Mouse (Mus musculus) hindbrain, embryonic 14.5 days (tissue): ENCODE results near the gene Bean1. TPM values are rescaled to one million over a fixed set of nuclear protein-coding genes. Genes with fewer than 3 reads are reported as not detected.

Source experiments
- ATAC-seq: fragments of 200-750 bp; cut with Nextera tagmentation; 2 replicates; pipeline ENCODE4 v1.8.0; 2017; ENCODE audit warnings: moderate number of reproducible peaks, mild to moderate bottlenecking, moderate TSS enrichment, moderate library complexity; ENCODE audit not compliant: low FRiP score
- DNase-seq: peaks from one replicate; pipeline ENCODE4 v3.0.0-alpha.2; 2015; ENCODE audit warnings: low spot score
- H3K27ac ChIP-seq: fragments of 300-500 bp; sonication (generic); 2 replicates; pipeline ENCODE4 v1.5.1; 2014; ENCODE audit warnings: mild to moderate bottlenecking, moderate library complexity
- H3K27me3 ChIP-seq: fragments of 300-500 bp; sonication (generic); 2 replicates; pipeline ENCODE4 v1.6.1; 2014; ENCODE audit warnings: mild to moderate bottlenecking, low read length, mixed read lengths; ENCODE audit not compliant: control insufficient read depth, insufficient read depth
- H3K36me3 ChIP-seq: fragments of 300-500 bp; sonication (generic); replicated peaks from 2 replicates; pipeline ENCODE4 v1.6.1; 2014; ENCODE audit not compliant: control insufficient read depth, insufficient read depth
- H3K4me1 ChIP-seq: fragments of 300-500 bp; sonication (generic); replicated peaks from 2 replicates; pipeline ENCODE4 v1.6.1; 2014; ENCODE audit warnings: antibody characterized with exemption, low read length, mixed read lengths; ENCODE audit not compliant: control insufficient read depth, insufficient read depth
- H3K4me2 ChIP-seq: fragments of 300-500 bp; sonication (generic); replicated peaks from 2 replicates; pipeline ENCODE4 v1.6.1; 2014; ENCODE audit warnings: mild to moderate bottlenecking, moderate library complexity
- H3K4me3 ChIP-seq: fragments of 300-500 bp; sonication (generic); replicated peaks from 2 replicates; pipeline ENCODE4 v1.5.1; 2014; ENCODE audit warnings: mild to moderate bottlenecking, low read length
- H3K9ac ChIP-seq: fragments of 300-500 bp; sonication (generic); 2 replicates; pipeline ENCODE4 v1.6.1; 2014
- H3K9me3 ChIP-seq: fragments of 300-500 bp; sonication (generic); 2 replicates; pipeline ENCODE4 v1.6.1; 2016; ENCODE audit warnings: low read length; ENCODE audit not compliant: control insufficient read depth
- WGBS: fragments of 180-500 bp; shearing (Covaris S2); extraction: QIAGEN DNeasy Blood & Tissue Kit; methylation state at CpG from one replicate; pipeline ENCODE4 v1.1.7; 2014; 5-methylcytosine and 5-hydroxymethylcytosine counted together
- polyA plus RNA-seq: library from polyadenylated mRNA; unstranded; fragments of >200 nt; fragmentation: Nextera tagmentation; extraction: Ambion mirVana; gene quantifications from 2 replicates; pipeline ENCODE4 v1.2.1, GENCODE M21; 2014

The Bean1 gene
- polyA plus RNA-seq, 1 experiment from 2014 or later = 9.3 TPM

DNA sequence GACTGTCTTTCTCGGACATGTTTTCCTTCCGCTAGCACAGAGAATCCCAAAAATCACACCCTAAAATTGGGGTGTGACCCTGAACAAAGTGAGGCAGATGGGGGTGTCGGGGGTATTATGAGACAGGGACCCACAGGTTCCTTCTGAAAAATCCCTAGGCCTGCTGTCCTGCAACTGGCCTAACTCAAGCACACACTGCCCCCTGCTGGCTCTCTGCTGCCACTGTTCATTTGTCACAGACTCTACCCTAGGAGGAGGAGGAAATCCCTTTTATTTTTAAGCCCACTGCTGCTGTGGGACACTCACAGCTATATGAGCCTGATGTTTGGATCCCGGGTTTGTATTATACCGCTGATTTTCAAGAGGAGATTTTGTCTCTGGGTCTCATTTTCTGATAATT, 49.6 kb downstream of the Bean1 start:
- H3K9ac ChIP-seq = no peak overlapping the region
- no peak overlapping the region for H3K4me3 ChIP-seq
- DNase-seq (peak; percentile 83), ATAC-seq (peak; percentile 75; the same call in 1 of the 2 replicates)
- H3K9me3 ChIP-seq = no peaks in the 10 kb centered on the region
- peaks cover 13% of the 10 kb centered on the region for H3K36me3 ChIP-seq
- H3K4me1 ChIP-seq = no peaks in the 10 kb centered on the region
- H3K27me3 ChIP-seq = no peaks in the 10 kb centered on the region
- no peak overlapping the region for H3K27ac ChIP-seq
- 36% methylated on average over 5 of the region's 5 CpGs for WGBS
- H3K4me2 ChIP-seq = no peak overlapping the region

DNA sequence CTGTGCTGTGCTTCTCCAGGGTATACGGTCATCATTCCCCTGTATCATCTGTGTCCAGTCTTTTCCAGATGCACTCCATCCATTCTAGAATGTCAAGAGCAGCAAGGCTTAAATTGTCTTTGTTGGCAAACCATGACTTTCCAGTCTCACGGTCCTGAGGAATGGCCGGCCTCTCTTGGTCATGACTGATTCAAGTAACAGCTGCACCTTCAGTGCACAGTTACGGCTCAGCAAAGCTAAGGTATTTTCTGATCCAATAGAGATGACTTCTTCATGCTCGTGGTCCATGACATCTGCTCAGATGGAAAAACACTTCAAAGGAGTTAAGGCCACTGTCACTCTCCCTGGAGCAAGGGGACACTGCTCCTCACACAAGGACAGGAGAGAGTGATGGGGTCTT, 56.8 kb downstream of the Bean1 start:
- Histone ChIP-seq H3K9me3 (no peaks in the 10 kb centered on the region), H3K9ac (no peak overlapping the region), H3K4me3 (no peak overlapping the region), H3K27ac (no peak overlapping the region), H3K4me2 (no peak overlapping the region), H3K27me3 (no peaks in the 10 kb centered on the region), H3K36me3 (peaks cover 84% of the 10 kb centered on the region), H3K4me1 (no peaks in the 10 kb centered on the region)
- WGBS = 90% methylated on average over 5 of the region's 5 CpGs
- DNase-seq (no peak), ATAC-seq (no peak)

DNA sequence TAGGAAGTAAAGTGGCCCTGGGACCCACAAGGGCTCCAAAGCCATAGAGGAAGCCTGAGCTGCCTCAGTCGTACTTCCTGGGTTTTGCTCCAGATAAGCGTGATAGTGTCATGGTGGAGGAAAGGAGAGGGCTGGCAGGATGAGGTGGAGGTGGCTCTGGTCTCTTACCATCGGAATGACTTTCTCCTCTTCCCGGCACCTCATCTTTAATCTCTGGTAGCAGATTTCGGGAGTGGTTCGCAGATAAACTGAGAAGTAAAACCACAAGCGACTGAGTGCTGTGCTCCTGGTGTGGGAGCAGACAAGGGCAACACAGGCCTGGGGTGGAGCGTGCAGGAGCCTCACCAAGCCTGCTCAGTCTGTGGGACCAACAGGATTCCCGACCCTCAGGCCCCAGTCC, 60.1 kb downstream of the Bean1 start:
- 93% methylated on average over 9 of the region's 9 CpGs for WGBS
- Histone ChIP-seq H3K36me3 (peaks cover 100% of the 10 kb centered on the region), H3K9ac (no peak overlapping the region), H3K4me3 (no peak overlapping the region), H3K4me2 (no peak overlapping the region), H3K27ac (no peak overlapping the region), H3K27me3 (no peaks in the 10 kb centered on the region), H3K9me3 (no peaks in the 10 kb centered on the region), H3K4me1 (no peaks in the 10 kb centered on the region)
- DNase-seq (no peak), ATAC-seq (no peak)

GRCm38 (mm10) chr8:104232039-104232438, 61.8 kb downstream of the Bean1 start:
- Histone ChIP-seq H3K9me3 (no peaks in the 10 kb centered on the region), H3K4me1 (no peaks in the 10 kb centered on the region), H3K27me3 (no peaks in the 10 kb centered on the region), H3K27ac (no peak overlapping the region), H3K4me3 (no peak overlapping the region), H3K9ac (no peak overlapping the region), H3K36me3 (peaks cover 100% of the 10 kb centered on the region), H3K4me2 (no peak overlapping the region)
- WGBS = 95% methylated on average over 4 of the region's 4 CpGs
- ATAC-seq (no peak), DNase-seq (no peak)

GRCm38 (mm10) chr8:104232919-104233318, 62.7 kb downstream of the Bean1 start:
- Histone ChIP-seq H3K36me3 (peaks cover 100% of the 10 kb centered on the region), H3K4me1 (no peaks in the 10 kb centered on the region), H3K4me2 (no peak overlapping the region), H3K27ac (no peak overlapping the region), H3K9me3 (no peaks in the 10 kb centered on the region), H3K4me3 (no peak overlapping the region), H3K27me3 (no peaks in the 10 kb centered on the region), H3K9ac (no peak overlapping the region)
- ATAC-seq (no peak), DNase-seq (no peak)
- WGBS = 96% methylated on average over 5 of the region's 5 CpGs

GRCm38 (mm10) chr8:104234573-104234972, 64.3 kb downstream of the Bean1 start:
- ATAC-seq (no peak), DNase-seq (peak; percentile 40)
- Histone ChIP-seq H3K27ac (no peak overlapping the region), H3K4me3 (no peak overlapping the region), H3K4me1 (no peaks in the 10 kb centered on the region), H3K4me2 (no peak overlapping the region), H3K27me3 (no peaks in the 10 kb centered on the region), H3K9ac (no peak overlapping the region), H3K36me3 (peaks cover 100% of the 10 kb centered on the region), H3K9me3 (no peaks in the 10 kb centered on the region)
- WGBS = 44% methylated on average over 6 of the region's 6 CpGs

DNA sequence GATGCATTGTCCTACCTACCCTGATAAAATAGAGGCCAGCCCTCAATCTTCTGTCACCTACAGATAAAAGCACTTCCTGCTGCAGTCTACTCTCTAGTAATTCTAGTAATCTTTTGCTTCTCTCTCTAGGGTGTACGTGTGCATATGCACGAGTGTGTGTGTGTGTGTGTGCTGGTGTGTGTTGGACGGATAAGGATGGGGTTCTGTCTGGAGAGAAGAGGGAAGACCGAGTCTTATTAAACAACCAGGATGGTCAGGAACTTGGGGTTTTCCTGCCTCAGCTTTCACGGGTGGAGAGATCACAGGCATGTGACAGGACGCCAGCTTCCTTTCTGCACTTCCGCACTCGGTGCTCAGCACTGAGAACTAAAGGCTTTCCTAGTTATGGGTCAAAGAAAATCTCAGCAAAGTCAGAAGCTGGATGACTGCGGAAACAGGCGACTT, 69.2 kb downstream of the Bean1 start:
- Histone ChIP-seq H3K36me3 (peaks cover 99% of the 10 kb centered on the region), H3K27ac (no peak overlapping the region), H3K9ac (no peak overlapping the region), H3K4me3 (no peak overlapping the region), H3K27me3 (no peaks in the 10 kb centered on the region), H3K4me1 (no peaks in the 10 kb centered on the region), H3K9me3 (no peaks in the 10 kb centered on the region), H3K4me2 (no peak overlapping the region)
- DNase-seq (no peak), ATAC-seq (no peak)
- 93% methylated on average over 10 of the region's 10 CpGs for WGBS

- peaks cover 5% of the 10 kb centered on the region for H3K4me1 ChIP-seq
- no peak overlapping the region for H3K9ac ChIP-seq
- H3K27me3 ChIP-seq = no peaks in the 10 kb centered on the region
- WGBS = 82% methylated on average over 12 of the region's 12 CpGs
- H3K4me2 ChIP-seq = no peak overlapping the region
- no peak for ATAC-seq
- H3K4me3 ChIP-seq = no peak overlapping the region
- no peak for DNase-seq
- H3K36me3 ChIP-seq = peaks cover 84% of the 10 kb centered on the region
- H3K27ac ChIP-seq = no peak overlapping the region
- no peaks in the 10 kb centered on the region for H3K9me3 ChIP-seq
Measured at GRCm38 (mm10) chr8:104242038-104242644, 71.9 kb downstream of the Bean1 start.

DNA sequence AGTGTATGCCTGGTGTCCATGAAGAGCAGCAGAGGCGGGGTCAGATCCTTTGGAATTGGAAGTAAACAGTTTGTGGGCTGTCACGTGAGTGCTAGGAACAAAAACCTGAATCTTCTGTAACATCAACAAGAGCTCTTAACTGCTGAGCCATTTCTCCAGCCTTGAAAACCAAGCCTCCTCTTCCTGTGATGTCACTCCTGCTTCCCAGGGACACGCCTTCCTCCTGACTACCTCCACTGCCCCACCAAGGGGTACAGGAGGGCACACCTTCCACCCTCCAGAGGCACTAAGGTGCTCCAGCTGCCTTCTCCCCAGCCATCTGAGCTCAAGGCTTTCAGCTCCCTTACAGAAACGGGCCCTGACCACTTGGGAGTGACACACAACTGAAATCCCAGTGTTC, 76.4 kb downstream of the Bean1 start:
- H3K4me2 ChIP-seq = no peak overlapping the region
- no peak overlapping the region for H3K9ac ChIP-seq

More for the DNA sequence above, 76.4 kb downstream of the Bean1 start:
- ATAC-seq (no peak), DNase-seq (no peak)
- 86% methylated on average over 4 of the region's 4 CpGs for WGBS
- Histone ChIP-seq H3K27me3 (no peaks in the 10 kb centered on the region), H3K27ac (no peak overlapping the region), H3K4me3 (no peak overlapping the region), H3K4me1 (peaks cover 20% of the 10 kb centered on the region), H3K36me3 (peaks cover 39% of the 10 kb centered on the region), H3K9me3 (no peaks in the 10 kb centered on the region)
